Mouse (Mus musculus) heart, postnatal 0 days (tissue): ENCODE measurements at regions not wholly inside any gene's neighbourhood (a gene's known extent, or its start where the extent isn't known, plus 50 kb on each side); places are given as distances from the start of the nearest gene placed in this dataset.

Experiments used
- CTCF ChIP-seq: IDR thresholded peaks from 2 replicates; pipeline ENCODE4 v1.5.1; 2016; ENCODE audit warnings: antibody characterized with exemption, control low read depth, low read depth
- EP300 ChIP-seq: IDR thresholded peaks from 2 replicates; pipeline ENCODE4 v1.6.1; 2016; ENCODE audit warnings: antibody characterized with exemption, low read depth

DNA sequence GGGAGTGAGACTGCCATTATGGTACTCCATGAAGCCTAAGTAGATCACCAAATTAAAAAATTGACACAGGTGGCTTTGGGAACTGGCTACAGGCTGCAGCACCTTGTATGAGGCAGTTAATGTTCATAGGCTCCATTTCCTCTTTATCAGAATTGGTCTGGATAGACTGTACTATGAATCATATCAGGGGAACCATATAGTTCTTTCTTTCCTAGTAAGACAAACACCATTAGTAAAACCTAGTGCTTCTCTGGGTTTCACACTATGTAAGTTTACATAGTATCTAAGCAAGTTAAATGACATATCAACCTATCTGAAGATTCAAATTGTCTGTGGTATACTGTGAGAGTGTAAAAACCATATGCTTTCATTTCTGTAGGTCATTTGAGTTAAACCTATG lies 145.0 kb downstream of the Ahr start:
- no peak for TF ChIP-seq CTCF
- TF ChIP-seq EP300, result no peak
